Mouse (Mus musculus): ENCODE measurements around the gene Slc17a7.

The Slc17a7 gene

GRCm38 (mm10) chr7:45179469-45179868 is 15.7 kb downstream of the Slc17a7 start, which contains the start of gene Gfy:
TSS of gene Gfy (minus strand) at chr7:45179569.
- no peak for DNase-seq

DNA sequence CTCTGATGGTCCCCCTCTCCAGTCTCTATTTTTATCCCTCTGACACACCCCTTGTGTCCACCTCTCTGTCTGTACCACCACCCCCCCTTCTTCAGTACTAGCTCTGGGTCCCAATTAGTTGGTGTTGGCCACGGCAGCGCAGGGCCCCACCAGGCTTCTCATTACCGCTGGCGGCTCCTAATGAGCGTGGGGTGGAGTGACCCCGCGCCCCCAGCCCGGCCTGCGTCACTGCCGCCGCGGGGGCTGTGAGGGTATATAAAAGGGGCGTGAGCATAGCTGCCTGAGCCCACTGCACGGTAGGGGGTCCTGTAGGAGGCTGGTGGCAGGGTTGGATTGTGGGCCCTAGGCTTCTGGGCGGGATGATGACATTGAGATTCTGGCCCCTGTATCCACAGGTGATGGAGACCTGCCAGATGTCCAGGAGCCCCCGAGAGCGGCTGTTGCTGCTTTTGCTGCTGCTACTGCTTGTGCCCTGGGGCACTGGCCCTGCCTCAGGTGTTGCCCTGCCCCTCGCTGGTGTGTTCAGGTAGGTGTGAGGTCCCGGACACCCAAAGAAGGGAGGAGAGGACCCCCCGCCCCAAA is 17.2 kb downstream of the Slc17a7 start, which contains the start of gene Pth2:
TSS of gene Pth2 (plus strand) at position 100 of the 582 bp plus-strand sequence.
- no peak for DNase-seq

GRCm38 (mm10) chr7:45181540-45181939 is 17.8 kb downstream of the Slc17a7 start:
- DNase-seq, result no peak

GRCm38 (mm10) chr7:45182199-45182601 is 18.5 kb downstream of the Slc17a7 start:
- DNase-seq, result peak; percentile 88

DNA sequence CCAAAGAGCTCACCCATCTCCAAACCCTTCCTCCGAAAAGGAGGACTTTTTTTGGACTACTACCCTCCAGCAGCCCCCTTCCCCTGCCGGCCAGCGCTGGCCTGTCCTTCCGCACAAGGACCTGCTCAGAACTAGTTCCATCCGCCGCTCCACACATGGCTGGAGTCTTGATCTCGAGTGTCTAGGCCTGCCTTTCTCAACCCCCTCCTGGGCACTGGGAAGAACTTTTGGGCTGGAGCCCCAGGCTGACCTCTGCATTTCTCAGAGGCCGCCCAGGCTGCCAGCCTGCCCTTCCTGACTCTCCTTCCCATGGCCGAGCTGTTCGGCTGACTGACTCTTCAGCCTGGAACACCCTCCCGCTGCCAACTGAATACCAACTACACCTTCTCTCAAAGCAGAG is 18.9 kb downstream of the Slc17a7 start:
- DNase-seq, result no peak

GRCm38 (mm10) chr7:45183672-45184071 is 19.9 kb downstream of the Slc17a7 start:
- no peak for DNase-seq

GRCm38 (mm10) chr7:45185921-45186320 is 22.2 kb downstream of the Slc17a7 start:
- DNase-seq, result no peak

DNA sequence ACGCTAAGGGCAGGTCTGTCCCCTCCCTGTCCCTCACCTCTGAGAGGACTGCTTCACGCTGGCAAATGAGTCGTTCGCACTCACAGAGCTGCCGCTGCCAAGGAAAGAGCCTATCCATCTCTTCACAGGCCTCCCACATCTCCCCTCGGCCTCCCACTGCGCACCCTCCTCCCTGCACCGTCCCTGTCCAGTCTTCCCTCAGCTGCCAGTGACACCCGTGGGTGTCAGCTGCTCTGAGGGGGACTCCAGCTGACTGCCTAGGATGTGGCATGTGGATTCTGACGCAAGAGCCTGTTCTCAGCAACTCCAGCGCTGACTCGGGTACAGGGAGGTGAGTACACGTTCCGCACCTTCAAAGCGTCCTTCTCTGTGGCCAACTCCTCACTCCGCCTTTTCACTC is 25.9 kb downstream of the Slc17a7 start:
- DNase-seq, result no peak

DNA sequence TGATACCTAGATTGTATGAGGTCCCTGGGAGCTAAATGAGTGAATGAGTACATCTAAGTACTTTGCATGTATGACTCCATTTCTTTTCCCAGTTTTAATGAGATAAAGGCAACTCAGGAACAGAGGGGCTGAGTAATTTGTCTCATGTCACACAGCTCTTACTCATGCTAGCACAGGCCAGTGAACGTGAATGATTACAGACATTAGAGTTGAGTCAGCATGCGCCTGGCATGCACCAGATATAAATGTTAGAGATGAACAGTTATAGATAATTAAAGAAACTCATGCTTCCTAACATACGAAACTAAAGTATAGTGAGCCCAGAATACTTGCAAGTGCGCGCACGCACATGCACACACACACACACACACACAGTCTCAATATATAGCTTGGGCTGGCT is 26.4 kb downstream of the Slc17a7 start:
- DNase-seq, result no peak

GRCm38 (mm10) chr7:45191161-45191560 is 27.4 kb downstream of the Slc17a7 start:
- no peak for DNase-seq

DNA sequence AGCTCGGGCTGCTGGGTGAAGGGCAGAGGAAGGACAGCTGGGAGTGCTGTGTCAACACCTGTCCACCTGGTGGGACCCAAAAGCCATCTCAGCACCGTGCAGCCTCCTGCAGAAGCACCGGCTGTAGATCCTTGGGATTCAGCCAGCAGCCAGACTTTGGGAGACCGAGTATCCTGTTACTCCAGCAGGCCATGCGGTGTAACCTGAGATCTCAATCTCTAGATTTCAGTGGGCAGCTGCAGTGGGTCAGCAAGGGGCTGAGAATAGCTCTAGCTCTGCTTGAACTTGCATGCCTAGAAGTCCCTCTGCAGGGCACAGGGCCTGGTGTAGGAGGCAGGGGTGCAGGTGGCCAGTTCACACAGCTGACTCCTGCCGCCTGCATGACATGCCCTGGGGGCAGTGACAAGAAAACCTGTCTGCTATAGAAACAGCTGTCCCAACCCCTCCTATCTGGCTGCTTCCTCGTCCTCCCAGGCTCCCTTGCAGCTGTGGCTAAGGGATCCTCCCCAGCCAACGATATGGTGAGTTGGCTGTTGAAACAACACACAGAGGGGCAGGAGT is 28.1 kb downstream of the Slc17a7 start:
- DNase-seq, result no peak

DNA sequence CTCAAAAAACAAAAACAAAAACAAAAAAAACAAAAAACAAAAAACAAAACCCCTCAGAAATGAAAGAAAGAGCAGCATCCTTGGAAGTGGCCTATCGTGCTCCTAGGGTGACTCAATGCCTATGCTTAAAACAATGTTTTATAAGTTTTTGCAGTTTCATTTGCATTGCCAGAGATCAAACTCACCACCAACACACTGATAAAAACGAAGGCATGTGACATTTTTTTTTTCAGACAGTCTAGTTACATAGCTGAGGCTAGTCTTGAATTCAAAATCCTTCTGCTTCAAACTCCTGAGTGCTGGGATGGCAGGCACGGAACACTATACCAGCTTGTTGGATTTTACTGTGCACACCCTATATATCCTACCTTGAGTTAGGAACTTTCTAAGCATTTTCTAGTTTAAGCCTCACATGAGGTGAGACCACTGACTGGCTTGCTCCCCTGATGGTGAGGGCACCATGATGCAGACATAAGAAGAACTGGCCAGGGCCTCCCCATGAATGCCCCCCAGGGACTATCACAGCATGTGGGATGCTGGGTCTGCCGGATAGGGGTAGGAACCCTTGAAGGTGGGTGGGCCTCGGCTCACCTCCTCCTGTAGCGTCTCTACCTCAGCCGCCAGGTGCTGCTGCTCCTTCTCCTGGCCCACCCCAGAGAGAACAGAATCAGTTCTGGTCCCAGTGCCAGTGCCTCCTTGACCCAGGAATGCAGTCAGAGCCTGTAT is 29.0 kb downstream of the Slc17a7 start:
- no peak for DNase-seq

- no peak for DNase-seq
These were observed 29.7 kb downstream of the Slc17a7 start for GRCm38 (mm10) chr7:45193406-45193805.

- DNase-seq, result no peak
These were observed 30.4 kb downstream of the Slc17a7 start for GRCm38 (mm10) chr7:45193871-45194785.

GRCm38 (mm10) chr7:45195341-45196175 is 31.8 kb downstream of the Slc17a7 start:
- DNase-seq, result no peak

DNA sequence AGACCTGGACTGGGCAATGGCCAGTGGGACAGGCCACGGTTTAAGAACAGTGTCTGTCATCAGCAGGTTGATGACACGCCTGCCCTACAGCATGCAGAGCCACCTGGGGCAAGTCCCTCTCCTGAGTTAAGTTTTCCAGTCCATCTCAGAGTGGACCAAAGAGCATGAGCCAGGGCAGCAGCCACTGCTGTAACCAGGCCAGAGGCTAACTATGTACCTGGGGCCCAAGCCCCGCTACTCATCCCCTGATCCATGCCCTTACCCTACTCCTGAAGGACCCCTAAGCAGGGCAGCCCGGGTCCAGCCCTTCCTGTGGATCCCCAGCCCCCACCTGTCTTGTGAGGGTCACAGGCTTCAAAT is 32.4 kb downstream of the Slc17a7 start:
- no peak for DNase-seq

GRCm38 (mm10) chr7:45196994-45197393 is 33.2 kb downstream of the Slc17a7 start:
- no peak for DNase-seq

GRCm38 (mm10) chr7:45198435-45198834 is 34.7 kb downstream of the Slc17a7 start:
- peak; percentile 76 for DNase-seq

GRCm38 (mm10) chr7:45198961-45199360 is 35.2 kb downstream of the Slc17a7 start:
- DNase-seq, result no peak

- DNase-seq, result no peak
These were observed 38.9 kb downstream of the Slc17a7 start for GRCm38 (mm10) chr7:45202654-45203053.

GRCm38 (mm10) chr7:45204380-45205143 is 40.8 kb downstream of the Slc17a7 start, which contains the start of gene Ccdc155:
TSS of gene Ccdc155 (minus strand) at chr7:45204892.
- DNase-seq, result peak; percentile 81
